ENCODE assay signal across 12 mouse cellular contexts in the genomic region with DNA sequence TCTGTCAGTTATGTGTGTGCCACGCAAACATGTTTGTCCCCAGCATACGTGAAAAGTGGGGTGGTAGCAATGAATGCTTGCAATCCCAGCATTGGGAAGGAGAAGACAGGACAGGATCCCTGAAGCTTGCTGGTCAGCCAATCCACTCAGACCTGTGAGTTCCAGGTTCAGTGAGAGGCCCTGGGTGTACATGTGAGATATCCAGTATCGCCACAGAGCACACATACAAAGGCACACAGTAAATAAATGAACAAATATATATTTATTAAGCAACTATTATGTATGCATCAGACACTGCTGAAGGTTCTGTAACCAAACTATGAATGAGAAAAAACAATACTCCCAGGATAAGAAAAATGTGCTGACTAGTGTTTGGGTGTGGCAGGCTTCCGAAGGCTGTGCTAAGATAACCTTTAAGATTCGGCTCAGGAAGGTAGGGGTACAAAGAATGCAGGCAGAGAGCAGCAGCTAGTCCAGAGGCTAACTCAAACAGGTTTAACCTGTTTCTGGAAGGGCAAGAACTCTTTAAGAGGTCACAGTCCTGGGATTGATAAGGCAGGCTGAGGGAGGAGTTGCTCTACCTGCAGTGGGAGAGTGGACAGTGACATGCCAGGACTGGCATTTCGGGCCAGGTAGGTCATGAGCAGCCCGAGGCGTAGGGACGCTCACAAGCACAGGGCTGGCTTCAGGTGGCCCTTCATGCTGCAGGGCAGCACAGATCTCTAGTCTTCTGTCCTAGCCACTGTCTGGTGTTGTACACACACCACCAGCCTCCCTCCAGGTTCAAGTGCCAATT. TPM values are rescaled to one million over a fixed set of nuclear protein-coding genes. Genes with fewer than 3 reads are reported as not detected.
A peak's percentile ranks its signal among the peaks of the same experiment; 100 is the strongest.
DNase-seq lines count a peak whose midpoint lies in the region; ATAC-seq and TF ChIP-seq lines count a peak whose summit lies in the region.
"Had no signal": no experiment of that assay in that cellular context is flagged by ENCODE, and none has a peak within 500 bp of the region (broad histone marks: within the 10 kb centered on the region; RNA-seq: fewer than 3 reads in every experiment).

No protein-coding gene starts in this region.

- no peak for TF ChIP-seq CTCF in lung, adult 2 months (IDR thresholded peaks at IDR 0.05; ENCODE audit: insufficient read depth, low read length)

- H3K4me3 ChIP-seq in forebrain, embryonic 13.5 days, result no peak overlapping the region
- H3K4me3 ChIP-seq in forebrain, embryonic 11.5 days (ENCODE audit: low read depth, low read length), result no peak overlapping the region
- no peak overlapping the region for H3K4me3 ChIP-seq in lung, adult 2 months (replicated peaks; ENCODE audit: extremely low read depth, low read depth, low read length)
- H3K4me3 ChIP-seq in midbrain, embryonic 16.5 days (ENCODE audit: low read depth, low read length), result no peak overlapping the region
- no peak overlapping the region for H3K4me3 ChIP-seq in hindbrain, embryonic 12.5 days
- H3K4me3 ChIP-seq: heart, adult 2 months had no signal

- H3K36me3 ChIP-seq in forebrain, embryonic 13.5 days (ENCODE audit: poor library complexity, severe bottlenecking), result peaks cover 18% of the 10 kb centered on the region
- no peaks in the 10 kb centered on the region for H3K36me3 ChIP-seq in forebrain, embryonic 11.5 days (ENCODE audit: control insufficient read depth, insufficient read depth, low read length)
- no peaks in the 10 kb centered on the region for H3K36me3 ChIP-seq in midbrain, embryonic 16.5 days (ENCODE audit: control insufficient read depth, insufficient read depth, low read length)
- peaks cover 13% of the 10 kb centered on the region for H3K36me3 ChIP-seq in hindbrain, embryonic 12.5 days

- no peak for TF ChIP-seq POLR2A in lung, adult 2 months (IDR thresholded peaks at IDR 0.05; ENCODE audit: borderline replicate concordance, extremely low read depth, low read depth, low read length)

- peak; percentile 23; the same call in 1 of the 2 replicates for ATAC-seq in forebrain, embryonic 13.5 days
- no peak for ATAC-seq in forebrain, embryonic 11.5 days (replicated peaks; ENCODE audit: low FRiP score)
- no peak for ATAC-seq in midbrain, embryonic 16.5 days
- no peak for ATAC-seq in hindbrain, embryonic 12.5 days (ENCODE audit: low FRiP score)
- ATAC-seq: forebrain, postnatal 0 days had no signal

- peaks cover 8% of the 10 kb centered on the region for H3K4me1 ChIP-seq in forebrain, embryonic 13.5 days
- no peaks in the 10 kb centered on the region for H3K4me1 ChIP-seq in forebrain, embryonic 11.5 days (replicated peaks; ENCODE audit: control insufficient read depth, insufficient read depth, low read length)
- peaks cover 4% of the 10 kb centered on the region for H3K4me1 ChIP-seq in lung, adult 2 months (ENCODE audit: control insufficient read depth, insufficient read depth, low read length)
- no peaks in the 10 kb centered on the region for H3K4me1 ChIP-seq in midbrain, embryonic 16.5 days (ENCODE audit: control insufficient read depth, insufficient read depth, low read length)
- peaks cover 13% of the 10 kb centered on the region; the same call in 1 of the 2 replicates for H3K4me1 ChIP-seq in hindbrain, embryonic 12.5 days

- H3K4me2 ChIP-seq in forebrain, embryonic 13.5 days, result no peak overlapping the region
- H3K4me2 ChIP-seq in forebrain, embryonic 11.5 days (ENCODE audit: low read depth, low read length, severe bottlenecking), result no peak overlapping the region
- no peak overlapping the region for H3K4me2 ChIP-seq in midbrain, embryonic 16.5 days (ENCODE audit: low read length)
- no peak overlapping the region for H3K4me2 ChIP-seq in hindbrain, embryonic 12.5 days (replicated peaks)
- H3K4me2 ChIP-seq: hindbrain, embryonic 14.5 days had no signal

- 91% methylated on average over 9 of the region's 9 CpGs for WGBS in forebrain, embryonic 13.5 days
- WGBS in forebrain, embryonic 11.5 days, result 94% methylated on average over 9 of the region's 9 CpGs
- WGBS in lung, adult 2 months, result 69% methylated on average over 9 of the region's 9 CpGs
- WGBS in midbrain, embryonic 16.5 days, result 94% methylated on average over 9 of the region's 9 CpGs
- WGBS in hindbrain, embryonic 12.5 days, result 90% methylated on average over 9 of the region's 9 CpGs

- no peak overlapping the region for H3K27ac ChIP-seq in forebrain, embryonic 13.5 days
- no peak overlapping the region for H3K27ac ChIP-seq in forebrain, embryonic 11.5 days (ENCODE audit: low read depth, low read length)
- H3K27ac ChIP-seq in midbrain, embryonic 16.5 days (ENCODE audit: low read length), result no peak overlapping the region
- no peak overlapping the region for H3K27ac ChIP-seq in hindbrain, embryonic 12.5 days
- H3K27ac ChIP-seq: heart, adult 2 months; hindbrain, embryonic 14.5 days; liver, embryonic 14.5 days had no signal

- no peak for DNase-seq in forebrain, embryonic 11.5 days (ENCODE audit: low spot score)
- DNase-seq in lung, adult 2 months, result peak; percentile 34
- no peak for DNase-seq in lung, postnatal 10 days
- DNase-seq in kidney, postnatal 14 days, result peak; percentile 12
- DNase-seq in urinary bladder, postnatal 25 days (ENCODE audit: low spot score), result peak; percentile 39
- DNase-seq: forebrain, postnatal 0 days; heart, adult 2 months had no signal

- H3K27me3 ChIP-seq in forebrain, embryonic 13.5 days, result no peaks in the 10 kb centered on the region
- H3K27me3 ChIP-seq in forebrain, embryonic 11.5 days (ENCODE audit: control insufficient read depth, insufficient read depth, low read length), result no peaks in the 10 kb centered on the region
- no peaks in the 10 kb centered on the region for H3K27me3 ChIP-seq in midbrain, embryonic 16.5 days (ENCODE audit: control insufficient read depth, insufficient read depth, low read depth, low read length)
- H3K27me3 ChIP-seq in hindbrain, embryonic 12.5 days, result no peaks in the 10 kb centered on the region

- no peak overlapping the region for H3K9ac ChIP-seq in forebrain, embryonic 13.5 days
- no peak overlapping the region for H3K9ac ChIP-seq in forebrain, embryonic 11.5 days (ENCODE audit: low read length)
- H3K9ac ChIP-seq in midbrain, embryonic 16.5 days (ENCODE audit: low read depth, low read length), result no peak overlapping the region
- no peak overlapping the region for H3K9ac ChIP-seq in hindbrain, embryonic 12.5 days
- H3K9ac ChIP-seq: forebrain, postnatal 0 days; hindbrain, embryonic 14.5 days; liver, embryonic 14.5 days had no signal

- H3K9me3 ChIP-seq in forebrain, embryonic 13.5 days (replicated peaks), result no peaks in the 10 kb centered on the region
- H3K9me3 ChIP-seq in forebrain, embryonic 11.5 days (ENCODE audit: control insufficient read depth, low read length), result no peaks in the 10 kb centered on the region
- no peaks in the 10 kb centered on the region for H3K9me3 ChIP-seq in midbrain, embryonic 16.5 days (replicated peaks; ENCODE audit: control insufficient read depth, low read length, poor library complexity, severe bottlenecking)
- H3K9me3 ChIP-seq in hindbrain, embryonic 12.5 days (replicated peaks), result no peaks in the 10 kb centered on the region

RNA-seq across cellular contexts. Expression of gene Tbpl1, which starts 33.4 kb away (rescaled TPM):
- 115 and 130 TPM in 2 replicates for polyA plus RNA-seq in forebrain, embryonic 13.5 days (2015; fragmentation: Nextera tagmentation; extraction: Ambion mirVana)
- 109 and 111 TPM in 2 replicates for polyA plus RNA-seq in forebrain, embryonic 11.5 days (2014; fragmentation: Nextera tagmentation; extraction: Ambion mirVana)
- polyA plus RNA-seq in lung, adult 2 months (2012; rRNA removed), result 23.4 and 36.4 TPM in 2 replicates
- 88.8 and 99.7 TPM in 2 replicates for polyA plus RNA-seq in midbrain, embryonic 16.5 days (2015; fragmentation: Nextera tagmentation; extraction: Ambion mirVana)
- polyA plus RNA-seq in hindbrain, embryonic 12.5 days (2016; fragmentation: Nextera tagmentation; extraction: Ambion mirVana), result 113 TPM in 2 replicates

RNA-seq across cellular contexts. Expression of gene Slc2a12, which starts 53.5 kb away (rescaled TPM):
- polyA plus RNA-seq in forebrain, embryonic 13.5 days (2015; fragmentation: Nextera tagmentation; extraction: Ambion mirVana), result 2.3 and 2.4 TPM in 2 replicates
- 2.2 and 2.4 TPM in 2 replicates for polyA plus RNA-seq in forebrain, embryonic 11.5 days (2014; fragmentation: Nextera tagmentation; extraction: Ambion mirVana)
- polyA plus RNA-seq in lung, adult 2 months (2012; rRNA removed), result 3.5 and 5.5 TPM in 2 replicates
- 4.7 and 5.3 TPM in 2 replicates for polyA plus RNA-seq in midbrain, embryonic 16.5 days (2015; fragmentation: Nextera tagmentation; extraction: Ambion mirVana)
- polyA plus RNA-seq in hindbrain, embryonic 12.5 days (2016; fragmentation: Nextera tagmentation; extraction: Ambion mirVana), result 3.7 and 4.1 TPM in 2 replicates

Comparison
In these comparisons a context has a peak if more than half of its experiments do, and no peak if none do; other contexts are left out.
1. DNase-seq: peak in lung, adult 2 months (single experiment), kidney, postnatal 14 days (single experiment) and urinary bladder, postnatal 25 days (single experiment); none in forebrain, embryonic 11.5 days (single experiment) and lung, postnatal 10 days (single experiment).